Mouse (Mus musculus): ENCODE measurements around the gene Adcy2.

Adcy2 gene

DNA sequence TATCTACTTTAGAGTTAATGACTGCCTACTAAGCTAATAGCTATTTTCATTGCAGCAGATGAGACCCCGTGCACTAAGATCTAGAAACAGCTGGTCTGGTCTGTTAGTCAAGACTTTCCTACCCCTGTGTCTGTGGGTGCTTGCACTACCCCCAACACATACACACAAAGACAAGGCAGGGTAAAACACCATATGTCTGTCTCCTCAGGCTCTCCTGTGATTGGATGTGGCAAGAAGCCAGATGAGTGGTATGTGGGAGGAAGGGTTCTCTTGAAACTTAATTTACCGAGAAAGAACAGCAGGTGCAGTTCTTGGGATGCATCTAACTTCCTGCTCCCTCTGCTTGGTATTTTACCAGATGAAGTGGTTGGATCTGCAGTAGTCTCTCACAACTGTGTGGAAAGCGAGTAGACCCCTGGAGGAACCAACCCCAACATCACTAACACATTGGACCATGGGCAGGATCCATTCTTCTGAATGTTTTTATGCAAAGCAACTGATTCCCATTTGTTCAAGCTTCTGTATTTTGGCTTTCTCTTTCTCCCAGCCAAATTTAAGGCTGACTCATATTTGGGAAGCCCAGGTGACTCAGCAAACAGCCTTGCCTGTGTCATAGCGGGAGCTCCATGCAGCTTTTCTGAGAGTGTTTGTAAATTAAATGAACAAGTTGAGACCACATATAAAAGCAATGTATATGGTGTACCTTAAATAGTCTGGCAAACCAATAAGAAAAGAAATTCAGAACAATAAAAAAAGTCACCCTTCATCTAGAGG is 183.4 kb downstream of the Adcy2 start:
- no peak for DNase-seq

DNA sequence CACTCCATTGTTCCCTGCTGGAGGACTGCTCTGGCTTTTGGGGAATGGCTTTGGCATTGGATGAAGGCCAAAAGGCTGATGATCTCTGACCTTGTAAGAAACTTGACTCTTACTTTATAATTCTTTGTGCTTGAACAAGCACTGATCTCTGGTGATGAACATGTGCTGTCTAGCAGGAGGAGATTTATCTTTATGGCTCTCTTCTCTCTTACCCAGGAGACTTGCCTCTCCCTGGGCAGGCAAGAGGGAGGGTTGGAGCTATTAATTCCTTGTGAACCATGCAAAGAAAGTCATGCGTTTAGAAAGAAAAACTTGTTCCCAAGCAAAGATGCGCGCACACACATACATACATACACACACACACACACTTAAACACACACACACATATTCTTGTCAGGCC is 188.2 kb downstream of the Adcy2 start:
- no peak for DNase-seq

- DNase-seq: no peak
Observed at GRCm38 (mm10) chr13:68799777-68800176, 199.6 kb downstream of the Adcy2 start.

GRCm38 (mm10) chr13:68793286-68793685 is 206.1 kb downstream of the Adcy2 start:
- no peak for DNase-seq

DNA sequence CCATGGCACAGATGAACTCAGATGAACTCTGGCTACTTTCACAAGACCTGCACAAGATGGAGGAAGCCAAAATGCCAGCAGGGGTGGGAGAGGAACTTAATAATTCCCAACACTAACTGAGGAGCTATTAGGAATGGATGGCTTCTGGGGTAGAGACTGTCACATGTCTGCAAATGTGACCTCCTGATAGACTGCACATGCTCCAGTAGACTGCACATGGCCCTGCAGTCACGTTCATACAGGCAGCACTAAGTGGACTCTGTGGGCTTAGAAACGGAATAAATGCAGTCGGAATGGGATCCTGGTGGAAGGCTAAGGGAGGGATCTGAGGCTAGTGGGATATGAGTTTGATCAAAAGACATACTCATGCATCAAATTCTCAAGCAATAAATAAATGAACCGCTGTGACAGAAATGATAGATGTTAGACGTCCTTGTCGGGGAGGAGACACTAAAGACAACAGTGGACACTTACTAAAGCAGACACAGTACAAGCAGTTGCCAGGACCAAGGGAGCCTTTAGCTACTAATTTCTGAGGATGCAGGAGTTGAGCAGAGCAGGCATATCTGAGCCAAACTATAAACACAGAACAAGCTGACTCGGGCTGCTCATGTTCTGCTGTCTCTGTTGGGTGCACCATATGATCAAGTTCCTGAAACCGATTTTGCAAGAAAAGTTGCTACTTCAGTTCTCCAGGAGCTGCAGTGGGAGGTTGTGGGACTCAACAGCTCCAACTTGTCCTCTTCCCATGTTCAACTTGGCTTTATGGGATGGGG is 211.9 kb downstream of the Adcy2 start:
- no peak for DNase-seq

DNA sequence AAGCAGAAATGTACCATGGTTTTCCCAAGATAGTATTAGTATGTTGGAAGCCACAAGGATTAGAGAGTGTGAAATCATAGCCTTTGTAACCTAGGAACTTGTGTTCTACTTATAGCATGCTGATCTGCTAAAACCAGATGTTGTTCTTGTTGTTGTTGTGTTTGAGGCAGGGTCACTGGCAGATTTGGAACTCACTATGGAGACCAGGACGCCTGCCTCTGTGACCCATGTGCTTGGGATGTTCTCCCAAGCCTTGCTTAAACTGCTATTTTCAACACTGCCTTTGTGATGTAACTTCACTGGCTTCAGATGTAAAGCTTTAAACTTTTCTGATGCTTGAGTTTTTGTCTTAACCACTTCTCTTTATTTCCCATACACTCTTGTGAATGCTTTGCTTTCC is 216.2 kb downstream of the Adcy2 start:
- DNase-seq: no peak

GRCm38 (mm10) chr13:68778011-68778672 is 221.2 kb downstream of the Adcy2 start:
- DNase-seq: no peak

GRCm38 (mm10) chr13:68773599-68774211 is 225.6 kb downstream of the Adcy2 start:
- DNase-seq: no peak

GRCm38 (mm10) chr13:68768588-68768987 is 230.8 kb downstream of the Adcy2 start:
- DNase-seq: no peak

DNA sequence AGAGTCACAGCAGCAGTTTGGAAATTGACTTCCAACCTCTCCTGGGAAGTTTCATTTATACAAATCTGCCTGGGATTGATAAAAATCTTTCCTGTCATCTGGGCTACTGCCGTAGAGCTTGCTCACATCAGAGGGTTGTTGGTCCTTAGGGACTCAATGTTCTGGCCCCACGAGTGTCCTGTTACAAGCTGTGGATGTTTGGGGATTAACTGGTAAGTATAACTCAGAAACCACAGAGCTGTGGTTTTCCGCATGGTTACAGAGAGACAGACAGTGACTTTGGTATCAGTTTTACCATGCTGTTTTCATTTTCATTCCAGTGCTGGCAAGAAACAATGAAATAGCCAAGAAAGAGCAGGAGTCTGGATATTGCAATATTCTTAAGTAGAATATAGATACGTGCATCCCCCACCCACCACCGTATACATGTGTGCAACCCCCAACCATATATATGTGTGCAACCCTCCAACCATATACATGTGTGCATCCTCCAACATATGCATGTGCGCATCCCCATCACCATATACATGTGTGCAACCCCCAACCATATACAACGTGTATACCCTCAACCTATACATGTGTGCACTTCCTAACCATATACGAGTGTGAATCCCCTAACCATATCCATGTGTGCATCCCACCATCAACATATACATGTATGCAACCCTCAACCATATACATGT is 233.3 kb downstream of the Adcy2 start:
- DNase-seq: no peak

GRCm38 (mm10) chr13:68764614-68765013 is 234.7 kb downstream of the Adcy2 start:
- no peak for DNase-seq

DNA sequence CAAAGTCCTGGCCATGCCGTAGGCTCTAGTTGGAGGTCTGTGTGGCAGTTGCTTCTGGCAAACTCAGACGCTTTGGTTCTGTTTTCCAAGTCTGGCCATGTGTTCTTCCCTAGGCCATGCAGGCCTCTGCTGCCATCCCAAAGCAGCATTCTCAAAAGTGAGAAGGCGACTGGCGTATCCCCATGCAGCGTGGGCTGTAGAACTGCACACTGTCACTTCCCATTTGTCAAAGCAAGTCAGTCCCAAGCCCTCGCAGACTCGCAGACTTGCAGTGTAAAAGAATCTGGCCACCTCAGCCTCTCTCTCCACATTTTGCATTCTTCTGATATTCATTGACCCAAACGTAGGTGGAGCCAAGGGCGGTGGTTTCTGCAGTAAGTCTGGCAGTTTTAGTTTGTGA is 249.5 kb downstream of the Adcy2 start:
- no peak for DNase-seq

GRCm38 (mm10) chr13:68749370-68749769 is 250.0 kb downstream of the Adcy2 start:
- no peak for DNase-seq

DNA sequence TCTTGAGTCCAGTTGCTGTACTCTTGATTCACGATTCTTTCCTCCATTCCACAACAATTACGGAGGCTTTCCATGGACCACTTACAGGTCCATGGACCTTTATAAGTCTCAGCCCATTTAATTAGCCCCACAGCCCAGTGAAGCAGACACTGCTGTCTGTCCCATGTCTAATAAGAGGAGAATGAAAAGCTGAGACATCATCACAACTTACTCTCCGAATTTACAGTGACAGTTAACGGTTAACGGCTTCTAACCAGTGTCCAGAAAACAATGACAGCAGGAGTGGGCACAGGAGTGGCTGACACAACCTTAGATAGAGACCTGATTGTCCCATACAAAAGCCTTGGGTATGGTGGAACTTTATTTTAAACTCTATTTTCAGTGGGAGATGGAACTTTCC is 253.9 kb downstream of the Adcy2 start:
- no peak for DNase-seq

GRCm38 (mm10) chr13:68712661-68713060 is 286.7 kb downstream of the Adcy2 start:
- DNase-seq: no peak

- no peak for DNase-seq
Observed at GRCm38 (mm10) chr13:68707296-68707747, 292.0 kb downstream of the Adcy2 start.

DNA sequence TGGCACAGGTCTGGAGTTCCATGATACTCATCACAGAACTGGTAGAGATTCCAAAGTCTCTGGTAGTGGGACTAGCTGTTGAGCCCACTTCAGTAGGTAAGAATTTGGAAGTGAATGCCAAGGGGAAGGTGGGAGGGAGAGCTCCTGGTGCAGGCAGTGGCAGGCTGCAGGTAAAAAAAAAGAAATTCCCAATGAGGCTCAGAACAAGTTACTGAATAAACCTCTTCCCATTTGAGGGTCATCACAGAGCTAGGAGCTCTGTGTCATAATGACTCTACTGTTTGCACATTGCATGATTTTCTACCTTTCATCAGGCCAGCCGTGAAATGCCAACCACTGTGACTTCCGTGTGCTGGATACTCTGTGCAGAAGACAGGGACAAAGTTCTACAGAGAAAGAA is 314.4 kb downstream of the Adcy2 start:
- no peak for DNase-seq

GRCm38 (mm10) chr13:68680429-68680828 is 318.9 kb downstream of the Adcy2 start:
- DNase-seq: no peak

GRCm38 (mm10) chr13:68642786-68643185 is 356.6 kb downstream of the Adcy2 start:
- no peak for DNase-seq

DNA sequence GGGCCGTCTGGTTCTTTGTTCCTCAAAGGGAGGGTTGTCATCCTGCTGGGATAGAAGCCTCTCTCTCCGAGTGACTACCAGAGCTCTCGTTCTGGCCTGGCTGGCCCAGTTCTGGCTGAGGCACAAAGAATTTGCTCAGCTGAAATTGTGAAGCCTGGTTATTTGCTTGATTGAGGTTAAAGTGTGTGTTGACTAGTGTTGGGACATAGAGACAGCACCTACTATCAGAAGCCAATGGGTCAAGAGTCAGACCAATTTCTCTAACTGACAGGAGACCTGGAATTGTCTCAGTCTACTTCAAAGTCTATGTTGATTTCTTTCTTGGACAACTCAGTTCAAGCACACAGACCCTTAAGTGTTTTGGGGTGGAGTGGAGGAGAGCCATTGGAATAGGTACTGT is 372.3 kb downstream of the Adcy2 start:
- no peak for DNase-seq

DNA sequence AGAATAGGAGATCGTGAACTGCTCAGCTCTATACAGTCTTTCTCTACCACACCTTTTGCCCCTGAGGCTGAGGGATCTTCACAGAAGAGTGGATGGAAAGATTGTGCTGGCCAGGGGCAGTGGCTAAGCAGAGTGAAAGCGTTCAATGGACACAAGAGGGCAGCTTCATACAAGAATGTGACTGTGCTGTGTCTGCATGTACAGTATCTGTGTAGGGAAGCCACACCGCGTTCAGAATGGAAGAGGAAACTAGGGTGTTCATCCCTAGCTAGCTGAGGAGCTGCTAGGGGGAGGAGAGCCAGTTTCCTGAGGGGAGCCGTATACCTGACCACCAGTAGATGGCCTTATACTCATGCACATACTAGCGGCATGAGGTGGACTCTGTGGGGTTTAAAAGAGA is 376.5 kb downstream of the Adcy2 start:
- DNase-seq: no peak

GRCm38 (mm10) chr13:68607652-68608405 is 391.5 kb downstream of the Adcy2 start:
- no peak for DNase-seq
